Mouse (Mus musculus) T-helper 2 cell (primary cell): ENCODE data around the gene Nup93.
"Not testable (repeated sequence)": the region's sequence is repeated elsewhere in the genome, so short reads cannot be mapped to it uniquely, and the experiment has no call there.

Experiments used
- in situ Hi-C: fragments of 300-600 bp; cut with MboI, MseI; formaldehyde crosslinking; loops from one replicate; pipeline ENCODE4 v1.15.1; 2025; ENCODE audit warnings: high pct_unique_total_duplicates

Gene Nup93

GRCm38 (mm10) chr8:94214252-94215173 is at the start of gene Nup93:
TSS of gene Nup93 (plus strand) at chr8:94214564.
- in situ Hi-C loops, result no loop called here

GRCm38 (mm10) chr8:94165772-94166171 is 48.6 kb upstream of the Nup93 start:
- in situ Hi-C loops, result not testable (repeated sequence)

- in situ Hi-C loops, result no loop called here
Observed at GRCm38 (mm10) chr8:94167244-94167643, 47.1 kb upstream of the Nup93 start.

- in situ Hi-C loops, result no loop called here
Observed at GRCm38 (mm10) chr8:94169547-94169946, 44.8 kb upstream of the Nup93 start.

GRCm38 (mm10) chr8:94171321-94171755 is 43.0 kb upstream of the Nup93 start:
- in situ Hi-C loops, result no loop called here

- in situ Hi-C loops, result no loop called here
Observed at GRCm38 (mm10) chr8:94172075-94172808, 42.1 kb upstream of the Nup93 start, which contains the start of gene Mt2. TSS of gene Mt2 (plus strand) at chr8:94172664.

GRCm38 (mm10) chr8:94172809-94173732 is 41.3 kb upstream of the Nup93 start:
- in situ Hi-C loops, result no loop called here

GRCm38 (mm10) chr8:94173848-94174403 is 40.4 kb upstream of the Nup93 start:
- in situ Hi-C loops, result no loop called here

GRCm38 (mm10) chr8:94174619-94175213 is 39.6 kb upstream of the Nup93 start:
- in situ Hi-C loops, result no loop called here

GRCm38 (mm10) chr8:94177716-94178390 is 36.5 kb upstream of the Nup93 start:
- in situ Hi-C loops, result no loop called here

GRCm38 (mm10) chr8:94178857-94179712 is 35.3 kb upstream of the Nup93 start, which contains the start of gene Mt1:
TSS of gene Mt1 (plus strand) at chr8:94179082.
- in situ Hi-C loops, result no loop called here

- in situ Hi-C loops, result no loop called here
Observed at GRCm38 (mm10) chr8:94179713-94180560, 34.4 kb upstream of the Nup93 start.

GRCm38 (mm10) chr8:94180561-94180908 is 33.8 kb upstream of the Nup93 start:
- in situ Hi-C loops, result no loop called here

GRCm38 (mm10) chr8:94182055-94182929 is 32.1 kb upstream of the Nup93 start:
- in situ Hi-C loops, result no loop called here

GRCm38 (mm10) chr8:94183117-94183516 is 31.2 kb upstream of the Nup93 start:
- in situ Hi-C loops, result no loop called here

- in situ Hi-C loops, result no loop called here
Observed at GRCm38 (mm10) chr8:94184357-94184843, 30.0 kb upstream of the Nup93 start.

GRCm38 (mm10) chr8:94185791-94186190 is 28.6 kb upstream of the Nup93 start:
- in situ Hi-C loops, result no loop called here
